Mouse (Mus musculus): Measurements from ENCODE around the gene Slamf7. TPM values are rescaled to one million over a fixed set of nuclear protein-coding genes. Genes with fewer than 3 reads are reported as not detected.
"Not testable (repeated sequence)": the region's sequence is repeated elsewhere in the genome, so short reads cannot be mapped to it uniquely, and the experiment has no call there.

Gene Slamf7
- polyA plus RNA-seq (2015; fragmentation: Nextera tagmentation; extraction: Ambion mirVana), result 0.65 TPM in 1 of 2 replicates, not detected in the other

DNA sequence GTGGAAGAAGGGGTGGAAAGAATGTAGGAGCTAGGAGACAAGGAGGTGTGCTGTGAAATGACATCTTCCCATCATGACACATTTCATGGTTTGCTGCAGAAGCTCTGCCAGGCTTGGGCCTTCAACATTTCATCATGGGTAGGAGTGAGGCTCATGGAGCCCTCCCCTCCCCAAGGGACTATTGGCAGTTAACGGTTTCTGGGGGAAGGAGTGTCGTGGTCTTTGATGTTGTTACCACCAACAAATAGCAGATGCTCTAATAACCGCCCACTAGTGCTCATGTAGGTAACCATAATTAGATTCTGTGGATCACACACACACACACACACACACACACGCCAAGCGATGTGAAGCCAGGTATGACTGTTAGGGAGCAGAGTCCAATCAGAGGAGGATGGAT, at the start of gene Slamf7:
TSS of gene Slamf7 (minus strand) at position 302 of the 400 bp plus-strand sequence.
- WGBS, result 79% methylated on average over 5 of the region's 5 CpGs
- Histone ChIP-seq H3K4me1 (no peaks in the 10 kb centered on the region), H3K36me3 (no peaks in the 10 kb centered on the region), H3K9ac (no peak within 1 kb of the TSS), H3K27ac (no peak within 1 kb of the TSS), H3K27me3 (no peaks in the 10 kb centered on the region), H3K4me2 (replicated peaks) (no peak within 1 kb of the TSS), H3K9me3 (no peaks in the 10 kb centered on the region), H3K4me3 (no peak within 1 kb of the TSS)
- ATAC-seq (ENCODE audit: low FRiP score, low read depth), result no peak

DNA sequence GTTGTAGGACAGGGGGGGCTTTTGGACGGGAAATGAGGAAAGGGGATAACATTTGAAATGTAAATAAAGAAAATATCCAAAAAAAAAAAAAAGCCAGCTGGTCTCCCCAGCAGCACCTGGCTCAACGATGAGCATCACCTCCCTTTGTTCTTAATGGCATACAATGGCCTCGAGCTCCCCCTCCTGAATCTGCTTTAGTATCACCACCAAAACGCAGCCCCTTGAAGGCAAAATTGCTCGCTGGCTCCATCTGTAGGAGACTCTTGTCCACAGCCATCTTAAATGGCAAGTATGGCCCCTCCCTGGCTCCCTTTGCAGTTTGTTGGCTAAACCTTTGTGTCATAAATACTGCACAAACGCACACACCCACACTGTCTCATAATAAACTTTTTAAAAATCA, 46.1 kb upstream of the Slamf7 start:
- Histone ChIP-seq H3K4me1 (no peaks in the 10 kb centered on the region), H3K36me3 (no peaks in the 10 kb centered on the region), H3K4me3 (no peak overlapping the region), H3K9me3 (no peaks in the 10 kb centered on the region), H3K27ac (no peak overlapping the region), H3K4me2 (replicated peaks) (no peak overlapping the region), H3K27me3 (no peaks in the 10 kb centered on the region), H3K9ac (no peak overlapping the region)
- 16% methylated on average over 6 of the region's 6 CpGs for WGBS
- no peak for ATAC-seq (ENCODE audit: low FRiP score, low read depth)

DNA sequence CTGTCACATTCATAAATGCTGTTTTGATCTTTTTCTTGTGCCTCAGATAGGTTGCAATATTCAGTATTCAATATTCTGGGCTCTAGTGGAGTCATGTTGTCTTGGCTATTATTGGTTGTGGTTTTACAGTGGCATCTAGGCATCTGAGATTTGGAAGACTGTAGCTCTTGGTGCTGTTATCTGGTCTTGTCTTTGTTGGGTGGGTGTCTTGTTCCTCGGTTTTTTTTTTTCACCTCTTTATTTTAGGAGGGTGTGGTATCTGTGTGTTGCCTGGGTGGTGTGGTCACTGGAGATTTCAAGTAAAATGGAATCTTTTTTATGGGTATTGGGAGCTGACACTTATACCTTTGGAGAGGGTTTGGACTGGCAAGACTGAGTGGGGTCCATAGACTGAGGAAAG, 41.1 kb upstream of the Slamf7 start:
- 84% methylated on average over 1 of the region's 1 CpGs for WGBS
- no peaks in the 10 kb centered on the region for H3K4me1 ChIP-seq

DNA sequence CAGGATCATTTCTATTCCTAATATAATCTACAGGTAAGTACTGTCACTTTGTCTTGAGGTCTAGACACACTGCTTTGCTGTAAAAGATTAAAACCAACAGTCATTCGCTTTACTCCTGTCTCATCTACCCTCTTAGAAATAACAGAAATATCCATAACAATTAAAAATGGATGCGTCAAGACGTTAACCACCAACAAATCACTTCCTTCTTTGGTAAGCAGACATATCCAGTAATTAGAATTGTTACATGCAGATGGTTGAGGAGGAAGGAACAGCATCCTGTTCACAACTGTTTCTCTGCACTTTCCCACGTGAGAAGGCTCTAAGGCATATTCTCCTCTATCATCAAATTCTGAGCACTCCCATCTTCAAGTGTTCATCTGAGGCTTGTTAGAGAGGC, 34.5 kb upstream of the Slamf7 start:
- ATAC-seq (ENCODE audit: low FRiP score, low read depth), result no peak
- Histone ChIP-seq H3K4me3 (no peak overlapping the region), H3K4me1 (no peaks in the 10 kb centered on the region), H3K4me2 (replicated peaks) (no peak overlapping the region), H3K36me3 (no peaks in the 10 kb centered on the region), H3K9ac (no peak overlapping the region), H3K27me3 (no peaks in the 10 kb centered on the region), H3K9me3 (no peaks in the 10 kb centered on the region), H3K27ac (no peak overlapping the region)
- WGBS, result 84% methylated on average over 4 of the region's 4 CpGs

More for the DNA sequence above, 41.1 kb upstream of the Slamf7 start:
- Histone ChIP-seq H3K9me3 (peaks cover 4% of the 10 kb centered on the region; the same call in 1 of the 2 replicates), H3K4me2 (replicated peaks) (no peak overlapping the region), H3K9ac (no peak overlapping the region), H3K36me3 (no peaks in the 10 kb centered on the region), H3K27me3 (no peaks in the 10 kb centered on the region), H3K4me3 (no peak overlapping the region), H3K27ac (no peak overlapping the region)
- no peak for ATAC-seq (ENCODE audit: low FRiP score, low read depth)

DNA sequence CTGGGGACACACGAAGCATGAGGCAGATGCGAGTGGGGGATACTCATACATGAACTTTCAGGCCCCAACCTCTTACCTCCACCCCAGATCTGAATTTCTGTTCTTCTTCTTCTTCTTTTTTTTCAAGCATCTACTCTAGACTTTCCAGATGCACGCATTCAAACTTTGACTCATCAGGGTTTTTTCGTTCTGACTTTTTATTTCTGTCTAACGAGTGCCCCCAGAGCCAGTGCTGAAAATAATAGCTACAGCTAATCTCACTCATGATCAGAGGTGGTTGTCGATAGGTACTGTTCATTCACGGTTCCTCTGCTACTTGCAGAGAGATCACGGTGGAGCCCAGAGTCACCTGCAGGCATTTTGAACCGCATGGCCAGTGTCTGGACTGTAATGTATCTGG, 32.1 kb upstream of the Slamf7 start:
- H3K9me3 ChIP-seq, result no peaks in the 10 kb centered on the region
- WGBS, result 89% methylated on average over 9 of the region's 9 CpGs
- ATAC-seq (ENCODE audit: low FRiP score, low read depth), result no peak

DNA sequence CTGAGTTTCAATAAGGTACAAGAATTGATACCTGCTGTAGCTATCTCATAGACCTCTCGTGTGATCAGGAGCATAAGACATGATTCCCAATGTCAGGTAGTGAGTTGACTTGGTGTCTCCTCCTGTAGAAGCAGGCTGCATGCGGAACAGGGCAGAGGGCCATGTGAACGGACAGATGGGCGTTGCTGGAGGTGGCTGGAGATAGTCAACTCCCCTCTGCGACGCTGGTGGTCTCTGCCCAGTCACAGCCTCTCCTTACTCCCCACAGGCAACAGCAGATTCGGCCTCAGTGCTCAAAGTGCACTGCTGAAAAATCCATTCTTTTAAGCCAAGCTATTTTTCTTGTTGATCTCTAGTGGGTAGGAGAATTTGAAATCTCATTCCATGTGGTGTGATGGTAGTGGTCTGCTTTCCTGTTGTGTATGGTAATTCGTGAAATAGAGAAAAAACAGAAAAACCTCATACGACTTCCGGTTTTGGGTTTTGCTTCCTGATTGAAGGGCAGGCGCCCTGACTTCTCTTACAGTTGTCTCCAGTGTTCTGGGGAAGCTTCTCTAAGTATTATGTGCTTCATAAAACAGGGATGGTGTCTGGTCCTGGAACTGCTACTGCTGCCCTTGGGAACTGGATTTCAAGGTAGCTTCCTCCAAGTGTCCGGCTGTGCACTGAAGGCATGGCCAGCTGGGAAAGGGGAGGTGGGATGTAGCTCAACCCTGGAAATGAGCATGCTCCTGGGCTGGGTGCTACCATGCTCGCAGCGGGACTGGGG, 28.9 kb upstream of the Slamf7 start, which contains the start of gene Cd48:
TSS of gene Cd48 (plus strand) at position 479 of the 769 bp plus-strand sequence.
- Histone ChIP-seq H3K4me2 (replicated peaks) (no peak within 1 kb of the TSS), H3K36me3 (no peaks in the 10 kb centered on the region), H3K4me1 (no peaks in the 10 kb centered on the region), H3K9me3 (no peaks in the 10 kb centered on the region), H3K27me3 (no peaks in the 10 kb centered on the region), H3K27ac (no peak within 1 kb of the TSS), H3K4me3 (no peak within 1 kb of the TSS), H3K9ac (no peak within 1 kb of the TSS)
- no peak for ATAC-seq (ENCODE audit: low FRiP score, low read depth)
- WGBS, result 86% methylated on average over 14 of the region's 14 CpGs

More for the DNA sequence above, 32.1 kb upstream of the Slamf7 start:
- Histone ChIP-seq H3K36me3 (no peaks in the 10 kb centered on the region), H3K4me2 (replicated peaks) (no peak overlapping the region), H3K4me3 (no peak overlapping the region), H3K9ac (no peak overlapping the region), H3K4me1 (no peaks in the 10 kb centered on the region), H3K27ac (no peak overlapping the region), H3K27me3 (no peaks in the 10 kb centered on the region)

DNA sequence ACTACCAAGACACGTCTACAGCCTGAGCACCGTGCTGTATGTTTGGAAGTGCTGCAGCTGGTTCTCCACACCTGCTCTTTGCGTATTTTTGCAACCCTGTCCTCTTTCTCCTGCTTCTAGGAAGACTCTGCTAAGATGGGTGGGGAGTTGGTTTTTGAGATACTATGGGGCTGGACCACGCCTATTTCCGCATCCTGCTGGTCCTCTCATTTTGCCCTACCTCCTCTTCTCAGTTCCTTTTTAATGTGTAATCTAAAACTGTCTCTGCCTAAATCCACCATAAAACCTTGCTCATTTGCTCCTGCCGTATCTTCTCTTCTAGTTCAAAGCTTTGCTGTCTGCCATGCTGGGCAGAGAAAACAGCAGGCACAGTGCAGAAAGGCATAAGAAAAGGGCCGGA, 28.2 kb upstream of the Slamf7 start:
- H3K4me3 ChIP-seq, result no peak overlapping the region
- H3K9ac ChIP-seq, result no peak overlapping the region
- H3K4me2 ChIP-seq (replicated peaks), result no peak overlapping the region
- H3K4me1 ChIP-seq, result no peaks in the 10 kb centered on the region
- no peaks in the 10 kb centered on the region for H3K36me3 ChIP-seq
- ATAC-seq (ENCODE audit: low FRiP score, low read depth), result no peak
- WGBS, result 77% methylated on average over 7 of the region's 7 CpGs
- H3K27me3 ChIP-seq, result no peaks in the 10 kb centered on the region
- no peaks in the 10 kb centered on the region for H3K9me3 ChIP-seq
- no peak overlapping the region for H3K27ac ChIP-seq

DNA sequence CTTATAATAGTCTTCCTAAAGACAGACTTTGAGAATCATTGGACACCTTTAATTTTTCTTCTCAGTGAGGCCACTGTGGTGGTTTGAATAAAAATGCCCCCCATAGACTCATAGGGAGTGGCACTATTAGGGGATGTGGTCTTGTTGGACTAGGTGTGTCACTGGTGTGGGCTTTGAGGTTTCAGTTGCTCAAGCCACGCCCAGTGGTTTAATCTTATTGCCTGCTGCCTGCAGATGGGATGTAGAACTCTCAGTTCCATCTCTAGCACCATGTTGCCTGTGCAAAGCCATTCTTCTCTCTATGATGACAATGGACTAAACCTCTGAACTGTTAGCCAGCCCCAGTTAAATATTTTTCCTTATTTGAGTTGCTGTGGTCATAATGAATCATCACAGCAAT, 24.9 kb upstream of the Slamf7 start:
- no peak overlapping the region for H3K27ac ChIP-seq
- no peaks in the 10 kb centered on the region for H3K27me3 ChIP-seq
- H3K9ac ChIP-seq, result no peak overlapping the region
- WGBS, result 85% methylated on average over 1 of the region's 1 CpGs
- no peaks in the 10 kb centered on the region for H3K36me3 ChIP-seq
- no peaks in the 10 kb centered on the region for H3K9me3 ChIP-seq
- H3K4me2 ChIP-seq (replicated peaks), result no peak overlapping the region
- no peaks in the 10 kb centered on the region for H3K4me1 ChIP-seq
- H3K4me3 ChIP-seq, result no peak overlapping the region
- no peak for ATAC-seq (ENCODE audit: low FRiP score, low read depth)

DNA sequence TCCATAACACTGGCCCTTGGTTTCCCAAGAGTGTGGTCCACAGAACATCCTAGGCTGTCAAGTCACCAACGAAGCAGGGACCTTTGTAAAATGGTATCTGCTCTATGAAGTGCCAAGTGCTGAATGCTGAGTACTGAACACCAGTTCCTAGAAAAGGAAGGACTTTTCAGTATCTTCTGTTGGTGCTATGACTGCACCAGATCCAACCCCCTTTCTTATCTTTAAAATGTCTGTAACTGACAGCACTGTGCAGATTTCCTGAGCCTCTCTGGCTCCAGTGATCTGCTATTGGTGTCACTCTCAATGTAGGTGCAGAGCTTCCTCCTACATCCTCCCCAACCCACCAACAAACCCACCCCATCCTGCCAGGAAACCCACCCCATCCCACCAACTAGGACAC, 21.6 kb upstream of the Slamf7 start:
- ATAC-seq (ENCODE audit: low FRiP score, low read depth), result no peak
- H3K36me3 ChIP-seq, result no peaks in the 10 kb centered on the region
- no peak overlapping the region for H3K4me2 ChIP-seq (replicated peaks)
- H3K9ac ChIP-seq, result no peak overlapping the region
- H3K4me1 ChIP-seq, result no peaks in the 10 kb centered on the region
- H3K27me3 ChIP-seq, result no peaks in the 10 kb centered on the region
- no peak overlapping the region for H3K4me3 ChIP-seq
- 65% methylated on average over 1 of the region's 1 CpGs for WGBS
- no peaks in the 10 kb centered on the region for H3K9me3 ChIP-seq
- H3K27ac ChIP-seq, result no peak overlapping the region

DNA sequence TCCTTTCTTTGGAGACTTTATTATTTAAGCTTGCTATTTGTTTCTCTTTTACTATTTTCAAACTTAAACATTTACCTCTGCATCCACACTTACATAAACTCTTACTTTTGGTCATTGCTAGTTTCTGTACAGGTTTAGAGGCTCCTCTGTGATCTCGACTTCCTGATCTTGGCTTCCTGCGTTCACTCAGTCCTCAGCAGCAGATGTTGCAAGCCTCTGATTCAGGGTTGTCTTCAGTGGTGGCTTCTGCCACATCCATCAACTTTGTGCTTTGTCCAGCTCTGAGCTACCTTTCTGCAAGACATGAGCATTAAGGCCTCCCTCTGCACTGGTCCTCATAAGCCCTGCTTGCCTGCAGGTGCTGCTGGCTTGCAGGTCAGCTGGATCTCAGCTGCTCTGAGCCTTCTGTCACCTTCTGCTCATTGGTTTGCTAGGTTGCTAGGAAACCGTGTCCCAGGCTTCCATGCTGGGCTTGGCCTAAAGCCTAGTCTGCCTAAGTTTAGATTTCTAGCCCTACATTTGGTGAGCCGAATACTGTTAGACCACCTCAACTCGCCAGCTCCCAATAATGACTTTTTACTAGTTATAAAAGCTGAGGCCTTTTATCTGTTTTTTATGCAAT, 20.1 kb upstream of the Slamf7 start:
- no peak overlapping the region for H3K9ac ChIP-seq
- H3K9me3 ChIP-seq, result no peaks in the 10 kb centered on the region
- no peak overlapping the region for H3K4me2 ChIP-seq (replicated peaks)
- 72% methylated on average over 5 of the region's 5 CpGs for WGBS
- no peak overlapping the region for H3K27ac ChIP-seq
- H3K27me3 ChIP-seq, result no peaks in the 10 kb centered on the region
- H3K36me3 ChIP-seq, result no peaks in the 10 kb centered on the region
- H3K4me3 ChIP-seq, result no peak overlapping the region
- no peaks in the 10 kb centered on the region for H3K4me1 ChIP-seq
- ATAC-seq (ENCODE audit: low FRiP score, low read depth), result no peak

DNA sequence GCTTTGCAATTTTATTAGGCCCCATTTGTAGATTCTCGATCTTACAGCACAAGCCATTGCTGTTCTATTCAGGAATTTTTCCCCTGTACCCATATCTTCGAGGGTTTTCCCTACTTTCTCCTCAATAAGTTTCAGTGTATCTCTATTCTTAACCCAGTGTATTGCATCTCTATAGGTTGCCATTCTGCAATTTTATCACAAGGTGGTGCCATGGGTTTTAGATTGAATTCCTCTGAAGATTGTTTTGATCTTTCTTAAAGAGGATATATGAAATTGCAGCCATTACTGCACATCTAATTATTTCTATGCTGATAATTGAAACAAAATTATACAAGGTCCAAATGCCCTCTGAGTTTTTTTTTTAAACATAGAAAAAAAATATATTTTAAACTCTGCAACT, 19.6 kb upstream of the Slamf7 start:
- not testable (repeated sequence) for ATAC-seq (ENCODE audit: low FRiP score, low read depth); H3K36me3 ChIP-seq; H3K27me3 ChIP-seq; H3K4me2 ChIP-seq (replicated peaks); H3K9me3 ChIP-seq; H3K4me1 ChIP-seq; H3K27ac ChIP-seq; H3K4me3 ChIP-seq; H3K9ac ChIP-seq
- WGBS, result 75% methylated on average over 2 of the region's 2 CpGs

DNA sequence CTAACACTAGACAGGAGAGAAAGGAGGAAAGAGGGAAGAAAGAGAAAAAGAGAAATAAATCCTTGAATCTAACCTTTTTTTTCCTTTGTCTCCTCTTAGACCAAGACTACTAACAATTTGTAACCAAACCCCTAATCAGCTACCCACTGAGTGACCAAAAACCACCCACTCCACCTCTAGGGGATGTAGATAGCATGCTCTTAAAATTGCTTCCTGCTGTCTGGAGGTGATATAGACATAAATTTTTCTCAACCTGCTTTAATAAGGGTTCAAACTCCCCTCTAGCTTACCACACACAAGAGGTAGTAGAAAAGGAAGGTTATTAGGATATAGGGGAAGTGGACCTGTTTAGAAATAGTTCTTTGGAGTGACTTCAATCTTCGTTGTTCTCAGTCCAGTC, 14.3 kb upstream of the Slamf7 start:
- WGBS, result 76% methylated on average over 1 of the region's 1 CpGs
- ATAC-seq (ENCODE audit: low FRiP score, low read depth), result no peak

More for the DNA sequence above, 14.3 kb upstream of the Slamf7 start:
- Histone ChIP-seq H3K4me2 (replicated peaks) (no peak overlapping the region), H3K4me1 (no peaks in the 10 kb centered on the region), H3K36me3 (no peaks in the 10 kb centered on the region), H3K27ac (no peak overlapping the region), H3K27me3 (no peaks in the 10 kb centered on the region), H3K9me3 (no peaks in the 10 kb centered on the region), H3K4me3 (no peak overlapping the region), H3K9ac (no peak overlapping the region)

Measured in limb, embryonic 13.5 days (tissue).